Mouse (Mus musculus) heart, adult 11 months (tissue): ENCODE measurements at regions not wholly inside any gene's neighbourhood (a gene's known extent, or its start where the extent isn't known, plus 50 kb on each side); places are given as distances from the start of the nearest gene placed in this dataset.

ENCODE experiments used
- DNase-seq: peaks from one replicate; pipeline ENCODE4 v3.0.0; 2022

- peak; percentile 56 for DNase-seq
Observed at GRCm38 (mm10) chr10:117497082-117497481, 117.3 kb upstream of the Cpsf6 start.

DNA sequence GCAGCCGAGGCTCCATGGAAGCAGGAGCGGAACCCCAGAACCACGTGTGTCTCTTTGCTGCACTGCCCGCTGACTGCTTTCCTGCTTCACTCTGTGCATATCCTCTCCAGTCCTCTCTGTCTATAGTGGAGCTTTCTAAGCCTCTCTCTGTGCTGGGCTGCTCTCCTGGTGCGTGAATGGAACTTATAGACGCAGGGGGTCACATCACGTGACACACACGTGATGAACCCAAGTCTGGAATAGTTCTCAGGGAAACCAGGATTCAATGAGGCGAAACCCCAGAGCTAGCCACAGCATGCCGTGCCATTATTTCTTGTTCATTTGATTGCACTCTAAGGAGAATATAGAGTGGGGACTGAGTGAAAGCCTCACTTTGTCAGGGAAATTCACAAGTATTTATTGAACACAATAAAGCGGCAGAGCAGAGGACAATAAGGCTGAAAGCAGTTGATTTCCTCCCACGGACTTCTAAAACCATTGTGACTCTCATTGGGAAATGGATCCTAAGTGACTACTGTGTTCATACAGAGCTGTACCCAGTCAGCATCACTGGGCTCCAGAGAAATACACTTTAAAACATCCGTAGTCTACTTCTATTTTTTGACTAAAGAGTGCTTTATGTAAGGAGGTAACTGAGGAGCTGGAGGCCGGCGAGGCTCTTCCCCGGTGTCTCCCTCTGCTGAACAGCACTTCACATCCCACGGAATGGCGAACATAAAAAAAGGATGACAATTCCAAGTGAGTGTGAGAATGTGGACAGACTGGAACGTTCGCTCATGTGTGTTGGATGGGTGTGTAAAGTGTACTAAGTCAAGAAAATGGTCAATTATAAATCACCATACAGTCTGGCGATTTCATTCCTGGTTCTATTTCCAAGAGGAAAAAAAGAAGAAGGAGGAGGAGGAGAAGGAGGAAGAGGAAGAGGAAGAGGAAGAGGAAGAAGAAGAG lies 116.5 kb upstream of the Cpsf6 start:
- DNase-seq, result peak; percentile 52

DNA sequence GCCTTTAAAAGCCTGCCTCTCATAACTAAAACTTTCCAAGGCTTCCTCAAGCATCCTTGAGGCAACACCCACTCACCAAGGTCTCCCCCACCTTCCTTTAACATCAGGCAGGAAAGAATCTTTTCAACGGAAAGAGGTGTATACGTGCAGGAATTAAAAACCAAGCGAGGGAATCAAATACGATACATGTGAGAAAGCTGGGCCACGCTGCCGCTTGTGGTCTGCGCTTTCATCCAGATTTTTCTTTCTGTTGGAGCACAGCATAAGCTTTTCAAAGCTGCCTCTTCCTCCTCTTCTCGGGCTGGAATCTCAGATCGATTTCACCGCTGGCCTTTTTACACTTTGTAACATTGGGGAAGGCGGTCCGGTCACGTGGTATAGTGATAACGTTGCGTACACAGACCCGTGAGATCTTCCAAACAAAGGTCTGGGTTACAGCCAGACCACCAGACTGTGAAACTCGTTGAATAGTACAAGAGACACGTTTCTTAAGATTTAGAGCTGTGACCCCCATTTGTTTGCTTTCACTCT lies 114.4 kb upstream of the Cpsf6 start:
- peak; percentile 82 for DNase-seq

DNA sequence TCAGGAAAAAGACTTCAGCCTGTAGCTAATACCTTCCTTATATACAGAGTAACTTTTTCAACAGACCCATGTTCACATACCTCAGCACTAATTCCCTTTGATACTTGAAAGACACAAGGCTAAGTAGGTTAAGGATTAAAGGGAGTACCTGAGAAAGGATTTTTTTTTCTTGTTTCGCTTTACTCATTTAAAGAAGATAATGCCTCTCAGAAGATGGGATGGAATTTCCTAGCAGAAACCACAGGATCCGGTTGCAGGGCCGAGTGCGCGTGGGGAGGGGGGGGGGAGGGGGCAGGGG lies 114.0 kb upstream of the Cpsf6 start:
- no peak for DNase-seq

- DNase-seq, result peak; percentile 21
Observed at GRCm38 (mm10) chr10:117493091-117493823, 113.4 kb upstream of the Cpsf6 start.

DNA sequence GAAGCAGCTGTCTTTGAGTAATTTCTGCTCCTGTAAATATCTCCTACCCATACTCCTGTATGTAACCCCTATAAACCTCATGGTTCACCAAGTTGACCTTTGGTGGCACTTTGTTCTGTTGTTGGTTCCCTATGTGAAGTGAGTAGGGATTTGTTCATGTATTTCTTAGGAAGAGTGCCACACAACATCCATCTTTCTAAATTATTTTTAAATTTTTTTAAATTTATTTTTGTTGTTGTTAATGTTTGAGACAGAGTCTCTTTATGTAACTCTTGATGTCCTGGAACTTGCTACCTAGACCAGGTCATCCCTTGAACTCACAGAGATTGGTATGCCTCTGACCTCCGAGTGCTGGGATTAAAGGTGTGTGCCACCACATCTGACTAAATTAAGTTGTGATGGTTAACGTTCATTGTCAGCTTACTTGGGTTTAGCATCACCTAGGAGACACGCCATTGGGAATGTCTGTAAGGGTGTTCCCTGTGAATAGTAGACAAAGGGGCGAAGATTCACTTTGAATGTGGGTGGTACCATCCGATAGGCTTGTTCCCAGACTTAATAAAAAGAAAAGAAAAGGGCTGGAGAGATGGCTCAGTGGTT lies 112.7 kb upstream of the Cpsf6 start:
- DNase-seq, result peak; percentile 6

DNA sequence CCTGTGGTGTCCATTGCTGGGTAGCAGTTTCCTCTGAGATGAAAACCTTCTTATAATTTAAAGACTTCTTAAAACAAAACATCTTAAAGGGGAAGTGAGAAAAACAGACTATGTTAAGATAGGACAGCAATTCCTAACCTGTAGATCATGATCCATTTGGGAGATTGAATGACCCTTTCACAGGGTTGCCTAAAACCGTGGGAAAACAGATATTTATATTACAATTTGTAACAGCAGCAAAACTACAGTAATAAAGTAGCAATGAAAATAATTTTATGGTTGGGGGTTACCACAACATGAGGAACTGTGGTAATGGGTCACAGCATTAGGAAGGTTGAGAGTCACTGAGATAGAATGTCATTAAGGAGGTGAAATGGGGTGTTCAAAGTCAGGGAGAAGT lies 111.9 kb upstream of the Cpsf6 start:
- DNase-seq, result no peak

DNA sequence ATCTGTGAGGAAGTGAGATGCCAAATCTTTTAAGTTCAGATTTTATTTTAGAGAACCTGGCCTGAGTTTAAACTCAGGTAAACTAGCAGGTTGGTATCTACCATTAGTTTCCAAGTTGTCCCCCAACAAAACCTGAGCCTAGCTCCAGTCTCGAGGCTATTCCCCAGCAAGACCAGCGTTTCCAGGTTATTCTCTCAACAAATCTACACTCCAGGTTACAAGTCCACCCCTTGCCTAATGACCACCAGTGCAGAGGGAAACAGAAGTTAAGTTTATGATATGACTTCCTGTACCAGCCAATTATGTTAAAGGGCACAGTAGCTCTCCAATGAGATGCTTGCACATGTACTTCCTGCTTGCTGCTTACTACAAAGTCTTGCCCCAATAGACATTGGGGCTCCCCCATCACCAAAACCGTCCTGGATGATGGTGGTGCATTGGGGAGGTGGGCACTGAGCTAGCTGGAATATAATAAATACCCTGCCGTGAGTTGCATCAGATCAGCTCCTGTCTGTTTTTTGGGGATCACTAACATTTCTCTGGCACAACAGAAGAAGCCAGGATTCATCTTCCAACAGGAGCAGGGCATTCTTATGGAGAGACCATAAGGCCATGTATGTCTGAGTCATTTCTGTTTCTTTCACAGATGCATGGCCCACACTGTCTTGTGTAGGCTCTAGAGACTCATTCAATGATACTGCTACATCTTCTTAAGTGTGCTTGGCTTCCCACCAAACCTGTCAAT lies 111.2 kb upstream of the Cpsf6 start:
- DNase-seq, result peak; percentile 81

- DNase-seq, result peak; percentile 39
Observed at GRCm38 (mm10) chr10:117483091-117483600, 103.3 kb upstream of the Cpsf6 start.

GRCm38 (mm10) chr10:117482361-117482760 lies 102.5 kb upstream of the Cpsf6 start:
- no peak for DNase-seq

- peak; percentile 50 for DNase-seq
Observed at GRCm38 (mm10) chr10:117481341-117481990, 101.7 kb upstream of the Cpsf6 start.

- no peak for DNase-seq
Observed at GRCm38 (mm10) chr10:117480456-117480850, 100.6 kb upstream of the Cpsf6 start.

- DNase-seq, result peak; percentile 81
Observed at GRCm38 (mm10) chr10:117479721-117480455, 100.1 kb upstream of the Cpsf6 start.

DNA sequence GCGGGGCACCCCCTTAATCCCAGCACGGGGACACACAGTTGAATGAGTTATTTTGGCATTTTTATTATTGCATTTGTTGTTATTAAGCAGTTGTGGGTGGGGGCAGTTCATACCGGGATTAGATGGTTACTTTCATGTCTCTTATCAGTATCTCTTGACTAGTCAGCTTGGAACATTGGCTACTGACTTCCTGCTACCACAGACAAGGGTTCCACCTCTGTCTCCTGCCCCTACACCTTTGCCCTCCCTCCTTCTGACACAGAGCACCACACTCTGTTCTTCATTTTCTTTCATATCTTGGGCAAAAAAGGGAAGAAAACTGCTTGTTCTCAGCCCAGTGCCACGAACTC lies 99.1 kb upstream of the Cpsf6 start:
- DNase-seq, result peak; percentile 19

- peak; percentile 78 for DNase-seq
Observed at GRCm38 (mm10) chr10:117478202-117478930, 98.6 kb upstream of the Cpsf6 start.

GRCm38 (mm10) chr10:117477331-117478201 lies 97.8 kb upstream of the Cpsf6 start:
- peak; percentile 39 for DNase-seq

- DNase-seq, result peak; percentile 62
Observed at GRCm38 (mm10) chr10:117475086-117475945, 95.5 kb upstream of the Cpsf6 start.

DNA sequence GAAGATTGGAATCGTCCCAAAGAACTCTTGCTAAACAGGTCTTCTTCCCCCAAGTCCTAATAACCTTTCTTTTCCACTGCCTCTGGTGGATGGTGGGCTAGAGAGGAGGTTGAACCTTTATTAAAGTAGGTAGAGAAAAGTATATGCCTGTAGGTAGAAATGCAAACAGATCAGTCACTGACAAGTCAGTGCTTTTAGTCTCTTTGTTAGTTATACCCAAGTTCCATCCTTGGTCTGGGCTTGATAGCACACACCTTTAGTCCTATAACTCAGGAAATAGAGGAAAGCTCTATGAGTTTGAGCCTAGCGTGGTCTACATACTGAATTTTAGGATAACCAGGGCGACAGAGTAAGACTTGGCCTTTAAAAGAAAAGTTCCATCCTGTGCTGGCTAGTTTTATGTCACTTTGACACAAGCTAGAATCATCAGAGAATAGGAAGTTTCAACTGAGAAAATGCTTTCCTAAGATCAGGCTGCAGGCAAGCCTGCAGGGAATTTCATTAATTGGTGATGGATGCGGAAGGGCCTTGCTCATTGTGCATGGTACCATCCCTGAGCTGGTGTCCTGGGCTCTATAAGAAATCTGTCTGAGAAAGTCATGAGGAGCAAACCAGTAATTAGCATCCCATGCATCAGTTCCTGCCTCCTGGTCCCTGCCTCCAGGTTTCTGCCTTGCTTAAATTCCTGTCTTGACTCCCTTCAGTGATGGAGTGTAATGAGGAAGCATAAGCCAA lies 94.7 kb upstream of the Cpsf6 start:
- DNase-seq, result peak; percentile 61
